Mouse (Mus musculus) hindbrain, postnatal 0 days (tissue): ENCODE results near the gene Edn2. TPM values are rescaled to one million over a fixed set of nuclear protein-coding genes. Genes with fewer than 3 reads are reported as not detected.
A peak's percentile ranks its signal among the peaks of the same experiment; 100 is the strongest.

Experiments used
- ATAC-seq: fragments of 200-750 bp; cut with Nextera tagmentation; 2 replicates; pipeline ENCODE4 v1.8.0; 2017; ENCODE audit warnings: mild to moderate bottlenecking, moderate TSS enrichment, moderate library complexity
- DNase-seq: peaks from one replicate; pipeline ENCODE4 v3.0.0-alpha.2; 2015; ENCODE audit warnings: low spot score
- H3K27ac ChIP-seq: fragments of 300-500 bp; sonication (generic); 2 replicates; pipeline ENCODE4 v1.5.1; 2014; ENCODE audit warnings: mild to moderate bottlenecking
- H3K27me3 ChIP-seq: fragments of 300-500 bp; sonication (generic); 2 replicates; pipeline ENCODE4 v1.6.1; 2014; ENCODE audit warnings: low read length, mixed read lengths; ENCODE audit not compliant: insufficient read depth
- H3K36me3 ChIP-seq: fragments of 300-500 bp; sonication (generic); 2 replicates; pipeline ENCODE4 v1.6.1; 2014; ENCODE audit warnings: low read length, mixed read lengths; ENCODE audit not compliant: insufficient read depth
- H3K4me1 ChIP-seq: fragments of 300-500 bp; sonication (generic); 2 replicates; pipeline ENCODE4 v1.6.1; 2014; ENCODE audit warnings: antibody characterized with exemption, low read length, mixed read lengths; ENCODE audit not compliant: insufficient read depth
- H3K4me2 ChIP-seq: fragments of 300-500 bp; sonication (generic); 2 replicates; pipeline ENCODE4 v1.6.1; 2014; ENCODE audit warnings: low read depth, mild to moderate bottlenecking, low read length, moderate library complexity, mixed read lengths
- H3K4me3 ChIP-seq: fragments of 300-500 bp; sonication (generic); 2 replicates; pipeline ENCODE4 v1.5.1; 2014; ENCODE audit warnings: low read length
- H3K9ac ChIP-seq: fragments of 300-500 bp; sonication (generic); replicated peaks from 2 replicates; pipeline ENCODE4 v1.6.1; 2014; ENCODE audit warnings: mild to moderate bottlenecking, low read length, moderate library complexity, mixed read lengths
- H3K9me3 ChIP-seq: fragments of 300-500 bp; sonication (generic); 2 replicates; pipeline ENCODE4 v1.6.1; 2016; ENCODE audit warnings: low read length, mixed read lengths
- CTCF ChIP-seq: IDR thresholded peaks from 2 replicates; pipeline ENCODE4 v1.5.1; 2016; ENCODE audit warnings: antibody characterized with exemption, control low read depth, low read depth
- WGBS: fragments of 180-500 bp; shearing (Covaris S2); extraction: QIAGEN DNeasy Blood & Tissue Kit; methylation state at CpG from one replicate; pipeline ENCODE4 v1.1.7; 2014; 5-methylcytosine and 5-hydroxymethylcytosine counted together
- polyA plus RNA-seq: library from polyadenylated mRNA; unstranded; fragments of >200 nt; fragmentation: Nextera tagmentation; extraction: Ambion mirVana; gene quantifications from 2 replicates; pipeline ENCODE4 v1.2.1, GENCODE M21; 2015
- total RNA-seq: library from RNA; depleted of rRNA; stranded (reverse); fragments of >200 nt; gene quantifications from 2 replicates; pipeline ENCODE4 v1.2.3, GENCODE M21; 2014

Gene Edn2
- total and polyA plus RNA-seq, 2 experiments from 2014 or later, result 0.25 to 0.94 TPM

DNA sequence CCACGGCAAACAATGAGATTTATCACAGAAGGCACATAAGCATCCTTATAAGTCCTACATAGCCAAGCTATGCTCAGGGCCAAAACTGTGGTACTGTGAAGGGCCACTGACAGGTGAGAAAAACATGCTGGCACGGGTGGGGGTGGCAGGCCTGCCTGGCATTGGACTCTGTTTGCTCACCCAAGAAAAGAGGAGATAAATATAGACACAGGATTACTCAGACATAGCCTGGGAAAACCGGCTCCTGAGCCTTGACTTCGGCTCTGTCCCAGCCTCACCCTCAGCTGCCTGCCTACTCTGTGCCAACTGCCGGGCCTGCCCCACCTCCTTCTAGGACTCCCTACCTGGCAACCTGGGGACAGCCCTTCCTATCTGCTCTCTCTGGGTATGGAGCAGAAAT lies 16.7 kb upstream of the Edn2 start:
- H3K9me3 ChIP-seq, result no peaks in the 10 kb centered on the region
- no peaks in the 10 kb centered on the region for H3K27me3 ChIP-seq
- H3K4me3 ChIP-seq, result no peak overlapping the region
- DNase-seq (no peak), ATAC-seq (no peak)
- no peak for TF ChIP-seq CTCF
- no peaks in the 10 kb centered on the region for H3K36me3 ChIP-seq
- H3K4me1 ChIP-seq, result peaks cover 4% of the 10 kb centered on the region; the same call in 1 of the 2 replicates
- H3K4me2 ChIP-seq, result no peak overlapping the region
- H3K9ac ChIP-seq, result no peak overlapping the region
- no peak overlapping the region for H3K27ac ChIP-seq
- 79% methylated on average over 5 of the region's 5 CpGs for WGBS

DNA sequence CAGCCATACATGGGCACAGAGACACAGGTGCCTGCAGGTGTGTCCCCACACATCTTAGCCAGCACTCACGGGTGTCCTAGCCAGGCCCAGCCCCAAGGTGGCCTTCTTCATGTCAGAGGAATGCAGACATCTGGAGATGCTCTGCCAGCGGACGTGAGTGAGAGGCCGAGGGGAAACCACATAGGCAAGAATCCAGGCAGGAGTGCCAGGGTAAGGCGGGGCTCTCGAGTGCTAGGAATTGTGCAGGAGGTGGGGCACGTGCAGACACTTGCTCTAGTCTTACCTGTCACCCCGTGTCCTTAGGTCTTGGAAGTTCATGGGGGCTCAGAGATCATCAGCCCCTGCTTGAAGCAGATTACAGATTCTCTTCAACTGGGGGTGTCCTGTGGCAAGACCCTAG lies 15.1 kb upstream of the Edn2 start:
- Histone ChIP-seq H3K4me1 (peaks cover 4% of the 10 kb centered on the region; the same call in 1 of the 2 replicates), H3K36me3 (no peaks in the 10 kb centered on the region), H3K27me3 (no peaks in the 10 kb centered on the region), H3K4me3 (no peak overlapping the region), H3K9me3 (no peaks in the 10 kb centered on the region), H3K27ac (no peak overlapping the region), H3K9ac (no peak overlapping the region), H3K4me2 (no peak overlapping the region)
- DNase-seq, result no peak
- ATAC-seq, result no peak
- no peak for TF ChIP-seq CTCF
- 81% methylated on average over 8 of the region's 8 CpGs for WGBS

DNA sequence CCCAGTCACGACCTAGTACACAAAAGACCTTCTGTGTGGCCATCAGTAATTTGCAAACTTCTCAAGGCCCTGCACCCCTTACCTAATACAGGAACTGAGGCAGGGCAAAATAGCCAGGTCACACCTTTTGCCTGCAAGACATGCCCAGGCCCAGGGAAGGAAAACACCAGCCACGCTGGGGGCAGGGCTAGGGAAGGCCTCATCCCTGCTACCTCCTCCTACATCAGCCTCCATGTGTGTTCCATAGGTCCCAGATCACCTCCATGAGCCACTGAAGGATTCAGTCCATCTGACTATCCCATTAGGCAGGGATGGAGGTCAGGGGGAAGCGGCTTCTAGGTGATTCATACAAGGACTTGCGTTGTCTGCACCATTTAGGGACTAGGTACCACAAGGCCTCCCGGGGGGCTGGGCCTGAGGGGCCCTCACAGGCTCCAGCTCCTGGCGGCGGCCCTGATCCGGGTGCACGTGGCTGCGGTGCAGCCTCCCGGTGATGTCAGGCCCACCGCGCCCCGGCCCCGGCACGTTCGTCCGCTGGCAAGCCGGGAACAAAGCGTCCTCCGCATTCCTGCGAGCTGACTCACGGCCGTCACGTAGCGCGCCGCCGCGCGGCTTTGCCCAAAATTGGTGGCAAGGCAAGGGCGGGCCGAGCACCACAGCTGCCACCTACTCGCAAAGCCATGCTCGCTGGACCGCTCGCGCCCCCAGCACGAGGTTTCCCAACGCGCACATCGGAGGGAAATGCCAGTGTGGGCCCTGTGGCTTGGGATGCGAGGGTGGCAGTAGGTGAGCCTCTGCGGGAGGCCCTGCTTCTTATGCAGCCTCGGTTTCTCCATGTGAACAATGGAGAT lies 12.5 kb upstream of the Edn2 start:
- WGBS, result 6% methylated on average over 44 of the region's 45 CpGs
- Histone ChIP-seq H3K4me3 (no peak overlapping the region; the same call in 1 of the 2 replicates), H3K27ac (0 out of 2 replicates have a peak overlapping the region, but pooled peaks have one; percentile 16), H3K27me3 (no peaks in the 10 kb centered on the region), H3K36me3 (no peaks in the 10 kb centered on the region), H3K4me2 (peak overlapping the region; percentile 42), H3K9me3 (no peaks in the 10 kb centered on the region), H3K4me1 (peaks cover 4% of the 10 kb centered on the region; the same call in 1 of the 2 replicates), H3K9ac (peak overlapping the region; percentile 33)
- peak; percentile 82 for ATAC-seq
- peak; percentile 81 for DNase-seq
- peak; percentile 25; the same call in 1 of the 2 replicates for TF ChIP-seq CTCF

DNA sequence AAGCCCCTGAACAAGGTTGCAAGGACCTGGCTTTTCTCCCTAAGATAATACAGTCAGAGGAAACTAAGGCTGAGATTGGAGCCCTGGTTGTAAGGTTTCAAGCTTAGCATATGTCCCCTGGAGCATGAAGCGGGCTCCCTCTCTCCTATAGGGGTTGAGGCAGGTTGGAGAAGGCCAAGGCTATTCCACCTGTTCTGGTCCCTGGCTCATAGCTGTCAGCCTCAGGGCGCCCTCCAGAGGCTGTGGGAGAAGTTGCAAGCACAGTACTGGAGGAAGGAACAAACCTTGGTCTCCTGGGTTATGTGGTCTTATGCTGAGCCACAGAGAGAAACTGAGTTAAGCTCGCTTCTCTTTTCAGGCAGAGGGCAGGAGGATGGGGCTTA lies 11.9 kb upstream of the Edn2 start:
- peak; percentile 62 for DNase-seq
- Histone ChIP-seq H3K9me3 (no peaks in the 10 kb centered on the region), H3K36me3 (no peaks in the 10 kb centered on the region), H3K4me1 (peaks cover 4% of the 10 kb centered on the region; the same call in 1 of the 2 replicates), H3K4me2 (peak overlapping the region; percentile 42; the same call in 1 of the 2 replicates), H3K4me3 (no peak overlapping the region), H3K27me3 (no peaks in the 10 kb centered on the region), H3K9ac (0 out of 2 replicates have a peak overlapping the region, but pooled peaks have one; percentile 33), H3K27ac (no peak overlapping the region)
- peak; percentile 30 for ATAC-seq
- WGBS, result 36% methylated on average over 3 of the region's 3 CpGs
- TF ChIP-seq CTCF, result peak; percentile 68

DNA sequence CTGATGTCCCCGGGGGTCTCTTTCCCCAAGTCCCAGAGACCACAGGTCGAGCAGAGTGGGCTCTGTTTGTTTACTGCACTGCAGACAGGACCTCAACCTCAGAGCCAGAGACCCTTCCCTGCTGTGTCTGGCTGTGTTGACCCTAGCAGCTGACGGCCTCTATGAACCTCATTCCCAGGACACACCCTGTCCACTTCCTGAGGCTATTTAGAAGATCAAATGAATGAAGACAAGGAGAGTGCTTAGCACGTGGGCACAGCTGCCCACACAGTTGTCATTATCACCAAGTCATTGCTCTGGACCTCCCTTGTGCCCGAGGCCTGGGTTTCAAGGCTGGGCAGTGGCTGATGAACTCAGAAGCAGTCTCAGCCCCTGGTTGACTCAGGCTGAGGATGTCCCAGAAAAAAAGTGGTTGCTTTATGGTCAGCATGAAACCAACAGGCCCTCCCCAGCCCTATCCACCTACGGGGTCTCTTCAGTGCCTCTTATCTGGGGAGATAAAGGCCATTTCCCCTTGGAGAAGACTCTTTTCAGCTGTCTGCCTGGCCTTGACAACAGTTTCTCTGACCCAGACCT lies 10.6 kb upstream of the Edn2 start:
- ATAC-seq, result no peak
- no peak for DNase-seq
- Histone ChIP-seq H3K27ac (no peak overlapping the region), H3K36me3 (no peaks in the 10 kb centered on the region), H3K4me2 (no peak overlapping the region), H3K4me1 (peaks cover 4% of the 10 kb centered on the region; the same call in 1 of the 2 replicates), H3K9me3 (no peaks in the 10 kb centered on the region), H3K4me3 (no peak overlapping the region), H3K27me3 (no peaks in the 10 kb centered on the region), H3K9ac (no peak overlapping the region)
- no peak for TF ChIP-seq CTCF
- WGBS, result 62% methylated on average over 6 of the region's 6 CpGs

DNA sequence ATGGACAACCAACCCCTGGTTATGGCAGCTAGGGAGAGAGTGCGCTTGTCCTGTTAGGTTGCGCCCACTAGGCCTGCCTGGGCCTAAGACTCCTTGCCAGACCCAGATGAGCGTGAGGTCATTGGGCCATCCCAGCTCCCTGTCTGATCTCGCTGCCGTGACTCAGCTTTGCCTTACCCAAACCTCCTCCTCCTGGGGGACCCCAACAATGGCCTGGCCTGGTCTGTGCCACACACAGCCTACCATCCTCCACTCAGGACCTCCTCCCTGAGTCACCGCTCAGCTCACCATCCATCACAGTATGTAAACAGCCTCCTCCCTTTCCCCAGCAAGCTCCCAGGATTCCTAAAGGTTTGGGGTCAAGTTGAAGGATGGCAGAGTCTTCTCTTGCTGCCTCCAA lies 9.1 kb upstream of the Edn2 start:
- H3K4me2 ChIP-seq, result no peak overlapping the region
- H3K9ac ChIP-seq, result no peak overlapping the region
- no peaks in the 10 kb centered on the region for H3K9me3 ChIP-seq
- TF ChIP-seq CTCF, result no peak
- ATAC-seq (no peak), DNase-seq (no peak)
- H3K4me3 ChIP-seq, result no peak overlapping the region
- H3K4me1 ChIP-seq, result peaks cover 4% of the 10 kb centered on the region; the same call in 1 of the 2 replicates
- H3K36me3 ChIP-seq, result no peaks in the 10 kb centered on the region
- H3K27ac ChIP-seq, result no peak overlapping the region
- WGBS, result 85% methylated on average over 6 of the region's 6 CpGs
- H3K27me3 ChIP-seq, result no peaks in the 10 kb centered on the region
